19 mouse cellular contexts compared by ENCODE assay signal in the genomic region with DNA sequence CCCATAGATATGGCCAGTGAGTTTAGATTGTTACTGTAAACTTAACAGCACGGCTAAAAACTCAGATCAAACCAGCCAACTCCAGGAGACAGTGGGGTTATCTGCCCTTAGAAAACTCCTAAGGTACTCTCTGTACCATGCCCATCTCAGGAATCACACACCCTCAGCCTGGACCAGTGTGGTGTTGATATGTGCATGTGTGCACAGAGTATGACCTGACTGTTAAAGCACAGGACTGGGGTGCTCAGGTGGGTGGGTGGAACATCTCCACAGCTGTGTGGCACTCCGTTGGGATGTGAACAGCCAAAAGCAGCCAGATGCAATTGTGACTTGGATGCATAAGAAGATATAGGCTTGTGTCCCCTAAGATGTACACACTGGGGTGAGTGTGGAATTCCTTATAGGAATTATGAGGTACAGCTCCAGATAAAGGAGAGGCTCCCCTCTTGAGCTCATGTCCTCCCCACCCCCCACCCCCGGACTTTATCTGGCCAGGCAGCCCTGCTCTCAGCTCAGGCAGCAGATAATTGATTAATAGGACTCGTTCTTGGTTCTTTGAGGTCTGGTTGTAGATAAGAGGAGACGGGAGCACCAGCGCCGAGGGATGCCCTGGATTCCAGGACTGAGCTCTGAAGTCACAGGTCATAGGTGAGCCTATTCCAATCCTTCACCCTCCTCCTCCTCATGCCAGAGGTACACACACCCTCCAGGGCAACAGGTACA. TPM values are rescaled to one million over a fixed set of nuclear protein-coding genes. Genes with fewer than 3 reads are reported as not detected.
A peak's percentile ranks its signal among the peaks of the same experiment; 100 is the strongest.
DNase-seq lines count a peak whose midpoint lies in the region; ATAC-seq lines count a peak whose summit lies in the region.
"Had no signal": no experiment of that assay in that cellular context is flagged by ENCODE, and none has a peak within 500 bp of the region (broad histone marks: within the 10 kb centered on the region; RNA-seq: fewer than 3 reads in every experiment).

No protein-coding gene starts in this region.

- WGBS in forebrain, embryonic 10.5 days = 83% methylated on average over 7 of the region's 7 CpGs
- 75% methylated on average over 7 of the region's 7 CpGs for WGBS in forebrain, embryonic 13.5 days
- WGBS in midbrain, embryonic 10.5 days = 80% methylated on average over 7 of the region's 7 CpGs
- WGBS in midbrain, embryonic 15.5 days = 72% methylated on average over 7 of the region's 7 CpGs
- 18% methylated on average over 7 of the region's 7 CpGs for WGBS in liver, embryonic 12.5 days (ENCODE audit: insufficient replicate concordance)
- WGBS in liver, embryonic 16.5 days (ENCODE audit: insufficient replicate concordance) = 17% methylated on average over 7 of the region's 7 CpGs

- no peak for DNase-seq in forebrain, embryonic 10.5 days (ENCODE audit: extremely low spot score, low spot score)
- no peak for DNase-seq in midbrain, embryonic 10.5 days (ENCODE audit: low spot score)
- no peak for DNase-seq in right cerebral cortex, postnatal 14 days
- no peak for DNase-seq in layer of hippocampus, adult 9-11 months
- DNase-seq: adrenal gland, adult 2 months; cerebellum, adult 11 months; cerebellum, adult 8-10 months; cerebellum, postnatal 14 days; forebrain, postnatal 0 days; gastrocnemius, postnatal 14 days; heart, postnatal 14 days had no signal

- ATAC-seq in forebrain, embryonic 13.5 days = no peak
- no peak for ATAC-seq in midbrain, embryonic 15.5 days (replicated peaks)
- peak; percentile 78 for ATAC-seq in liver, embryonic 12.5 days
- ATAC-seq in liver, embryonic 16.5 days (ENCODE audit: low read depth) = peak; percentile 58
- ATAC-seq: forebrain, postnatal 0 days had no signal

- no peak overlapping the region for H3K4me3 ChIP-seq in forebrain, embryonic 10.5 days
- H3K4me3 ChIP-seq in forebrain, embryonic 13.5 days = no peak overlapping the region
- H3K4me3 ChIP-seq in midbrain, embryonic 10.5 days = no peak overlapping the region
- H3K4me3 ChIP-seq in midbrain, embryonic 15.5 days = no peak overlapping the region
- no peak overlapping the region for H3K4me3 ChIP-seq in liver, embryonic 12.5 days
- H3K4me3 ChIP-seq in liver, embryonic 16.5 days (ENCODE audit: low read depth, low read length) = no peak overlapping the region
- H3K4me3 ChIP-seq: embryonic facial prominence, embryonic 12.5 days; forebrain, embryonic 12.5 days; heart, embryonic 15.5 days had no signal

- 0 out of 2 replicates have a peak overlapping the region, but pooled peaks have one; percentile 30 for H3K27ac ChIP-seq in forebrain, embryonic 10.5 days
- H3K27ac ChIP-seq in forebrain, embryonic 13.5 days = no peak overlapping the region
- 0 out of 2 replicates have a peak overlapping the region, but pooled peaks have one; percentile 19 for H3K27ac ChIP-seq in midbrain, embryonic 10.5 days (replicated peaks)
- H3K27ac ChIP-seq in midbrain, embryonic 15.5 days = no peak overlapping the region
- no peak overlapping the region for H3K27ac ChIP-seq in liver, embryonic 12.5 days
- no peak overlapping the region for H3K27ac ChIP-seq in liver, embryonic 16.5 days (ENCODE audit: low read length)
- H3K27ac ChIP-seq: embryonic facial prominence, embryonic 12.5 days; forebrain, embryonic 12.5 days; heart, embryonic 15.5 days; hindbrain, embryonic 14.5 days had no signal

- no peak overlapping the region for H3K4me2 ChIP-seq in forebrain, embryonic 13.5 days
- no peak overlapping the region for H3K4me2 ChIP-seq in midbrain, embryonic 15.5 days
- H3K4me2 ChIP-seq in liver, embryonic 12.5 days = peak overlapping the region; percentile 24
- no peak overlapping the region for H3K4me2 ChIP-seq in liver, embryonic 16.5 days (ENCODE audit: low read depth, low read length)
- H3K4me2 ChIP-seq: embryonic facial prominence, embryonic 12.5 days; forebrain, embryonic 12.5 days; heart, embryonic 15.5 days; hindbrain, embryonic 14.5 days had no signal

- peaks cover 5% of the 10 kb centered on the region for H3K27me3 ChIP-seq in forebrain, embryonic 10.5 days (ENCODE audit: poor library complexity, severe bottlenecking)
- no peaks in the 10 kb centered on the region for H3K27me3 ChIP-seq in forebrain, embryonic 13.5 days
- H3K27me3 ChIP-seq in midbrain, embryonic 10.5 days (ENCODE audit: low read depth, poor library complexity, severe bottlenecking) = no peaks in the 10 kb centered on the region
- H3K27me3 ChIP-seq in midbrain, embryonic 15.5 days (replicated peaks) = no peaks in the 10 kb centered on the region
- H3K27me3 ChIP-seq in liver, embryonic 12.5 days (replicated peaks) = peaks cover 19% of the 10 kb centered on the region
- no peaks in the 10 kb centered on the region for H3K27me3 ChIP-seq in liver, embryonic 16.5 days (ENCODE audit: control insufficient read depth, insufficient read depth, low read depth, low read length)
- H3K27me3 ChIP-seq: embryonic facial prominence, embryonic 12.5 days; forebrain, embryonic 12.5 days; heart, embryonic 15.5 days had no signal

- no peaks in the 10 kb centered on the region for H3K36me3 ChIP-seq in forebrain, embryonic 10.5 days (replicated peaks)
- no peaks in the 10 kb centered on the region for H3K36me3 ChIP-seq in forebrain, embryonic 13.5 days (ENCODE audit: poor library complexity, severe bottlenecking)
- H3K36me3 ChIP-seq in midbrain, embryonic 10.5 days = no peaks in the 10 kb centered on the region
- no peaks in the 10 kb centered on the region for H3K36me3 ChIP-seq in midbrain, embryonic 15.5 days (replicated peaks)
- H3K36me3 ChIP-seq in liver, embryonic 12.5 days = no peaks in the 10 kb centered on the region
- H3K36me3 ChIP-seq in liver, embryonic 16.5 days (ENCODE audit: control insufficient read depth, insufficient read depth) = no peaks in the 10 kb centered on the region
- H3K36me3 ChIP-seq: embryonic facial prominence, embryonic 12.5 days; forebrain, embryonic 12.5 days; heart, embryonic 15.5 days had no signal

- no peak overlapping the region for H3K9ac ChIP-seq in forebrain, embryonic 13.5 days
- H3K9ac ChIP-seq in midbrain, embryonic 15.5 days = no peak overlapping the region
- H3K9ac ChIP-seq in liver, embryonic 12.5 days = no peak overlapping the region; the same call in 1 of the 2 replicates
- no peak overlapping the region for H3K9ac ChIP-seq in liver, embryonic 16.5 days (ENCODE audit: low read depth, low read length)
- H3K9ac ChIP-seq: embryonic facial prominence, embryonic 12.5 days; forebrain, embryonic 12.5 days; forebrain, postnatal 0 days; heart, embryonic 15.5 days; hindbrain, embryonic 14.5 days had no signal

- H3K9me3 ChIP-seq in forebrain, embryonic 10.5 days = no peaks in the 10 kb centered on the region
- H3K9me3 ChIP-seq in forebrain, embryonic 13.5 days (replicated peaks) = no peaks in the 10 kb centered on the region
- H3K9me3 ChIP-seq in midbrain, embryonic 10.5 days (replicated peaks) = no peaks in the 10 kb centered on the region
- H3K9me3 ChIP-seq in midbrain, embryonic 15.5 days = no peaks in the 10 kb centered on the region
- H3K9me3 ChIP-seq in liver, embryonic 12.5 days (replicated peaks) = no peaks in the 10 kb centered on the region
- no peaks in the 10 kb centered on the region for H3K9me3 ChIP-seq in liver, embryonic 16.5 days (replicated peaks; ENCODE audit: control insufficient read depth, low read length)
- H3K9me3 ChIP-seq: embryonic facial prominence, embryonic 12.5 days; forebrain, embryonic 12.5 days; heart, embryonic 15.5 days had no signal

- H3K4me1 ChIP-seq in forebrain, embryonic 10.5 days = peaks cover 17% of the 10 kb centered on the region
- peaks cover 23% of the 10 kb centered on the region for H3K4me1 ChIP-seq in forebrain, embryonic 13.5 days
- peaks cover 18% of the 10 kb centered on the region for H3K4me1 ChIP-seq in midbrain, embryonic 10.5 days
- H3K4me1 ChIP-seq in midbrain, embryonic 15.5 days = peaks cover 10% of the 10 kb centered on the region
- H3K4me1 ChIP-seq in liver, embryonic 12.5 days = peaks cover 49% of the 10 kb centered on the region
- peaks cover 17% of the 10 kb centered on the region for H3K4me1 ChIP-seq in liver, embryonic 16.5 days (ENCODE audit: control insufficient read depth, low read depth, low read length)

RNA-seq across cellular contexts. Expression of a gene that starts 35.1 kb away (rescaled TPM):
- polyA plus RNA-seq in forebrain, embryonic 10.5 days (2016; fragmentation: Nextera tagmentation; extraction: Ambion mirVana) = 38.8 and 42.5 TPM in 2 replicates
- 57.2 and 61.3 TPM in 2 replicates for polyA plus RNA-seq in forebrain, embryonic 13.5 days (2015; fragmentation: Nextera tagmentation; extraction: Ambion mirVana)
- polyA plus RNA-seq in midbrain, embryonic 10.5 days (2016; fragmentation: Nextera tagmentation; extraction: Ambion mirVana) = 42.2 and 55.8 TPM in 2 replicates
- polyA plus RNA-seq in midbrain, embryonic 15.5 days (2015; fragmentation: Nextera tagmentation; extraction: Ambion mirVana) = 77.3 and 78.8 TPM in 2 replicates
- polyA plus RNA-seq in liver, embryonic 12.5 days (2016; fragmentation: Nextera tagmentation; extraction: Ambion mirVana) = 9.1 and 10.2 TPM in 2 replicates
- polyA plus RNA-seq in liver, embryonic 16.5 days (2015; fragmentation: Nextera tagmentation; extraction: Ambion mirVana) = 4.1 and 6.1 TPM in 2 replicates

Comparison
In these comparisons a context has a peak if more than half of its experiments do, and no peak if none do; other contexts are left out.
1. H3K27ac ChIP-seq: peak in forebrain, embryonic 10.5 days (single experiment) and midbrain, embryonic 10.5 days (single experiment); none in forebrain, embryonic 13.5 days (single experiment), midbrain, embryonic 15.5 days (single experiment), liver, embryonic 12.5 days (single experiment) and liver, embryonic 16.5 days (single experiment).
2. ATAC-seq: peak in liver, embryonic 12.5 days (single experiment) and liver, embryonic 16.5 days (single experiment); none in forebrain, embryonic 13.5 days (single experiment) and midbrain, embryonic 15.5 days (single experiment).